Mouse (Mus musculus): ENCODE measurements around the gene 1500011B03Rik. TPM values are rescaled to one million over a fixed set of nuclear protein-coding genes. Genes with fewer than 3 reads are reported as not detected.

1500011B03Rik gene
- polyA plus RNA-seq, 1 experiment from 2014 or later: 94.3 TPM

DNA sequence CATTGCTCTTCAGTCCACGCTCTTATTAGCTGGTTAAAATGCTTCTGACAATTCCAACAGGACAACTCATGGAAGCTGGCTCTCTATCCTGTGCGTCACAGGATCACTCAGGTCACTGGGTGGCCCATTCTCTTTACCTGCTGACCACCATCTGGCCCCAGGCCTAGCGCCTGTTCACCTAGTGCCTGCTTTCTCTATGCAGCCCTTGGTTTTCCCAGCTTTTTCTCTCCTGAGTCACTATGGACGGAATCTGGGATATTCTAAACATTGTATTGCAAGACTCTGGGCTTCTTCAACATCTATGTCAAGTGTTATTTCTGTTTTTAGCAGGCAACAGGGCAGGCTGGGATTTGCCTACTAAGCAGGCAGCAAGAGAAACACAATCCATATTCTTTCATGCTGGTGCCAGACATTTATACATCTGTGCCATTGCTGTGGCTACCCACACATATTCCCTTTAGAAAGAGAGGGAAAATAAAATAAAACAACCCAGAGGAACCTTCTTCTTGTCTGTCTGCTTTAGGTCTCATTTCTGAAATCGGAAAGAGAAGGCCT, 63.7 kb downstream of the 1500011B03Rik start:
- H3K9me3 ChIP-seq (ENCODE audit: control insufficient read depth, low read length): no peaks in the 10 kb centered on the region
- H3K27ac ChIP-seq (ENCODE audit: low read depth): no peak overlapping the region
- H3K4me2 ChIP-seq (ENCODE audit: low read length): no peak overlapping the region
- no peak for ATAC-seq (replicated peaks; ENCODE audit: low FRiP score, low TSS enrichment, low read depth)
- peaks cover 67% of the 10 kb centered on the region for H3K36me3 ChIP-seq (ENCODE audit: control insufficient read depth, insufficient read depth, low read length)
- H3K4me1 ChIP-seq (replicated peaks; ENCODE audit: control insufficient read depth, insufficient read depth, low read length): no peaks in the 10 kb centered on the region
- no peak overlapping the region for H3K4me3 ChIP-seq (ENCODE audit: low read depth, low read length)
- H3K27me3 ChIP-seq (replicated peaks; ENCODE audit: control insufficient read depth, insufficient read depth, low read length): no peaks in the 10 kb centered on the region
- H3K9ac ChIP-seq (ENCODE audit: low read length): no peak overlapping the region
- no peak for DNase-seq (ENCODE audit: low spot score)
- WGBS: 90% methylated on average over 5 of the region's 5 CpGs

Small RNA genes within 50 kb of the gene (microRNA-seq; reads per million reads assigned to microRNA genes)
- 6.2 reads per million, percentile 35 among the genes with 10 or more reads in this experiment for gene Mir6240

Other genes with a start within 250 kb of the 1500011B03Rik start
- gene Trpv4, start 165.0 kb downstream of the 1500011B03Rik start, polyA plus RNA-seq (2014; fragmentation: Nextera tagmentation; extraction: Ambion mirVana): 0.59 and 0.83 TPM in 2 replicates
- 74.7 and 77.0 TPM in 2 replicates for gene Gltp, start 132.5 kb downstream of the 1500011B03Rik start, polyA plus RNA-seq (2014; fragmentation: Nextera tagmentation; extraction: Ambion mirVana)
- 9.0 and 11.7 TPM in 2 replicates for gene Tchp, start 115.7 kb downstream of the 1500011B03Rik start, polyA plus RNA-seq (2014; fragmentation: Nextera tagmentation; extraction: Ambion mirVana)
- 50.1 and 65.4 TPM in 2 replicates for gene Ankrd13a, start 48.8 kb downstream of the 1500011B03Rik start, polyA plus RNA-seq (2014; fragmentation: Nextera tagmentation; extraction: Ambion mirVana)
- gene Git2, start 48.0 kb downstream of the 1500011B03Rik start, polyA plus RNA-seq (2014; fragmentation: Nextera tagmentation; extraction: Ambion mirVana): 35.6 and 37.2 TPM in 2 replicates
- 0.08 TPM in 1 of 2 replicates, not detected in the other for gene 4930519G04Rik, start 30.2 kb upstream of the 1500011B03Rik start, polyA plus RNA-seq (2014; fragmentation: Nextera tagmentation; extraction: Ambion mirVana)
- gene Gm9936, start 35.2 kb upstream of the 1500011B03Rik start, polyA plus RNA-seq (2014; fragmentation: Nextera tagmentation; extraction: Ambion mirVana): 0.13 and 0.38 TPM in 2 replicates
- gene Oasl2, start 73.5 kb upstream of the 1500011B03Rik start, polyA plus RNA-seq (2014; fragmentation: Nextera tagmentation; extraction: Ambion mirVana): 5.1 and 8.3 TPM in 2 replicates
- 1.7 and 2.3 TPM in 2 replicates for gene Oasl1, start 99.8 kb upstream of the 1500011B03Rik start, polyA plus RNA-seq (2014; fragmentation: Nextera tagmentation; extraction: Ambion mirVana)
- 45.2 and 57.7 TPM in 2 replicates for gene 2210016L21Rik, start 118.7 kb upstream of the 1500011B03Rik start, polyA plus RNA-seq (2014; fragmentation: Nextera tagmentation; extraction: Ambion mirVana)
- gene Hnf1a, start 147.6 kb upstream of the 1500011B03Rik start, polyA plus RNA-seq (2014; fragmentation: Nextera tagmentation; extraction: Ambion mirVana): 8.4 and 10.0 TPM in 2 replicates
- gene Sppl3, start 187.7 kb upstream of the 1500011B03Rik start, polyA plus RNA-seq (2014; fragmentation: Nextera tagmentation; extraction: Ambion mirVana): 21.1 and 21.5 TPM in 2 replicates